Mouse (Mus musculus) telencephalon, adult 2 months (tissue): ENCODE measurements at regions not wholly inside any gene's neighbourhood (a gene's known extent, or its start where the extent isn't known, plus 50 kb on each side); places are given as distances from the start of the nearest gene placed in this dataset.

ENCODE experiments used
- DNase-seq: peaks from one replicate; pipeline ENCODE4 v3.0.0-alpha.2; 2011; ENCODE audit warnings: low read depth, low spot score

- no peak for DNase-seq
Observed at GRCm38 (mm10) chr1:63977956-63978355, 144.1 kb downstream of the Klf7 start.

GRCm38 (mm10) chr1:63977302-63977888, 144.7 kb downstream of the Klf7 start:
- no peak for DNase-seq

- no peak for DNase-seq
Observed at GRCm38 (mm10) chr1:63976862-63977261, 145.2 kb downstream of the Klf7 start.

- no peak for DNase-seq
Observed at GRCm38 (mm10) chr1:63967849-63968248, 154.2 kb downstream of the Klf7 start.

GRCm38 (mm10) chr1:63965446-63965845, 156.6 kb downstream of the Klf7 start:
- no peak for DNase-seq

- DNase-seq = peak; percentile 81
Observed at GRCm38 (mm10) chr1:63964519-63964918, 157.6 kb downstream of the Klf7 start.

GRCm38 (mm10) chr1:63955701-63956355, 166.3 kb downstream of the Klf7 start:
- DNase-seq = no peak

GRCm38 (mm10) chr1:63954876-63955513, 167.1 kb downstream of the Klf7 start:
- no peak for DNase-seq

- DNase-seq = no peak
Observed at GRCm38 (mm10) chr1:63954172-63954571, 167.9 kb downstream of the Klf7 start.

GRCm38 (mm10) chr1:63953229-63953883, 168.7 kb downstream of the Klf7 start:
- no peak for DNase-seq

- no peak for DNase-seq
Observed at GRCm38 (mm10) chr1:63951663-63952062, 170.4 kb downstream of the Klf7 start.

- no peak for DNase-seq
Observed at GRCm38 (mm10) chr1:63947278-63947677, 174.8 kb downstream of the Klf7 start.

GRCm38 (mm10) chr1:63946834-63947233, 175.2 kb downstream of the Klf7 start:
- no peak for DNase-seq

GRCm38 (mm10) chr1:63944786-63945185, 175.7 kb upstream of the 4933402D24Rik start:
- no peak for DNase-seq

GRCm38 (mm10) chr1:63938416-63938815, 169.3 kb upstream of the 4933402D24Rik start:
- no peak for DNase-seq

- DNase-seq = no peak
Observed at GRCm38 (mm10) chr1:63937480-63937879, 168.4 kb upstream of the 4933402D24Rik start.

- DNase-seq = peak; percentile 91
Observed at GRCm38 (mm10) chr1:63934570-63935280, 165.7 kb upstream of the 4933402D24Rik start.

- no peak for DNase-seq
Observed at GRCm38 (mm10) chr1:63932484-63932883, 163.4 kb upstream of the 4933402D24Rik start.

- no peak for DNase-seq
Observed at GRCm38 (mm10) chr1:63929362-63930125, 160.5 kb upstream of the 4933402D24Rik start.

GRCm38 (mm10) chr1:63928850-63929249, 159.8 kb upstream of the 4933402D24Rik start:
- no peak for DNase-seq

GRCm38 (mm10) chr1:63928361-63928760, 159.3 kb upstream of the 4933402D24Rik start:
- DNase-seq = no peak
